Mouse (Mus musculus) frontal cortex, postnatal 10 days (tissue): ENCODE measurements around the gene Slc34a3.

Source experiments
- DNase-seq, 2 experiments: peaks; one replicate each; pipeline ENCODE4 v3.0.0; 2022; ENCODE audit warnings: low spot score in 2 of 2, mixed read lengths in 1 of 2

The Slc34a3 gene

DNA sequence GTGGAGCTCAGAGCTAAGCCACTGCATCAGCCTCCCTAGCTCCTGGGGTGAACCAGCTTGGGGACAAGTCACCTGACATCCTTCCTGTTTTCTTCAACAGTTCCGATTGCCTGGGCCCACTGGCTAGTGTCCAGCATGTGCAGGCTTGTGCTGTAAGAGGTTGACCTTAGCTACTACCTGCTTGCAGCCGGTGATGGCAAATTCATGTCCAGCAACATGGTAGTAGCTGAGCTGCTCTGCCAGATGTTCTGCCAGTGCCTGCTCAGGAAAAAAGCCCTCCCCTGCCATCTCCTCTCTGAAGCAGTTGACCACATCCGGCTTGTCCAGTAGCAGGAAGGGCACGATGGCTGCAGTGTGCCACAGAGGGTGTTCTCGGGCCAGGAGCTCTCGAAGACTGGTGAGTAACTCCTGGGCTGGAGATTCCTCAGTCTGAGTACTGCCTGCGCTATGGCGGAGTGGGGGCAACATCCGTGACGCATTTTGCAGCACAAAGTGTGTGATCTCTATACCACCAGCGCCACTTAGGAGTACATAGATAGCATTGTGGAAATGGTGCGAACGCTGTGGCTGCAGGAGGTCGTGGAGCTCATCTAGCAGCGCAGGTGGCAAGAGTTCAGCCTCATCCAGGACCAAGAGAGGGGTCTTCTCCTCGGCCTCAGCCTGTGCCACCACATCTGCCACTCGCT is 39.5 kb downstream of the Slc34a3 start:
- no peak for DNase-seq

DNA sequence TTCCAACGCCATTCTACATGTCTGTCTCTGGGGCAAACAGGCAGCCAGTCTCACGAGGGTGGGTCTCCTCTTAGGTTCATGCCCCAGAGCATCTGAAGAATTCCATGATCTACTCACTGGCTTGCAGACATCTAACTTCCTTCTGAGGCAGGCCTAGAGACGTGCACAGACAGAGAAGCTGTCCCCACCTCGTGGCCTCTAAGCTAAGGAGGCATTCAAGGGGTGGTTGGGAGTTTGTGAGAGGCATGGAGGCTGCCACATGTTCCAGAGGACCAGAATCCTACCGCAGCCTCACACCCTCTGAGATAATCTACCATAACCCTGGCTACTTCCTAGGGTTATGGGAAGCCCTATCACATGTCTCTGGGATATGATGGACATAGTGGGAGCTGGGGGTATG is 40.2 kb downstream of the Slc34a3 start:
- DNase-seq, result no peak

DNA sequence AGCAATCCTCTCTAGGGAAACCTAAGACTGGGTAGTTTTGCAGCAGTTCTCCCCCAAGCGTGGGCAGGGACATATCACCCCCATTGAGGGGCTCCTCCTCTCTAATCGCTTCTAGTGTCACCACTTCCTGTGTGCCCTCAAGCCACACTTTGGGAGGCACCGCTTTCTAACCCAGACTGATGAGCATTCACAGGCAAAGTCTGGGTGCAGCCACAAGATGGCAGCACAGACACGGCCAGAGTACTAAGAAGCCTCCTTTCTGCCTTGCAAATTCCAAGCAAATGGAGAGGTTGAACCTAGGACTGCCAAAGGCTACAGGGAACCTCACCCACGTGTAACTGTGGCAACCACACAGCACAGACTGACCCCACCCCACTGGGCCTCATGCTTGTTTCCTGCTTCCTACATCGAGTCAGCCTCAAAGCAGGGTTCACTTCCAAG is 40.8 kb downstream of the Slc34a3 start:
- DNase-seq, result peak; percentile 69 to 75

DNA sequence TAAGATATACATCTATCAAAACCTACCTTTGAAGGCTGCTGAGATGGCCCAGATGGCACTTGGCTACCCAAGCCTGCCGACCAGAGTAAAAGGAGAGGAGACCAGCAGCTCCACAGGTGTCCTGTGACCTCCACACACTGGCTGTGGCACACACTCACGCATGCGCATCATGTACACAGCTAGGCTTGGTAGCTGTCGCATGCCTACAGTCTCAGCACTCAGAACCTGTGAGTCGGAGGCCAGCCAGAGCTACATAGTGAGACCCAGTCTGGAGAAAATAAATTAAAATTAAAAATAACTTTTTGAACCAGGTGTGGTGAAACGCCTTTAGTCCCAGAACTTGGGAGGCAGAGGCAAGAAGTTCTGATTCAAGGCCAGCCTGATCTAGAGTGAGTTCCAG is 46.3 kb downstream of the Slc34a3 start:
- DNase-seq, result no peak

DNA sequence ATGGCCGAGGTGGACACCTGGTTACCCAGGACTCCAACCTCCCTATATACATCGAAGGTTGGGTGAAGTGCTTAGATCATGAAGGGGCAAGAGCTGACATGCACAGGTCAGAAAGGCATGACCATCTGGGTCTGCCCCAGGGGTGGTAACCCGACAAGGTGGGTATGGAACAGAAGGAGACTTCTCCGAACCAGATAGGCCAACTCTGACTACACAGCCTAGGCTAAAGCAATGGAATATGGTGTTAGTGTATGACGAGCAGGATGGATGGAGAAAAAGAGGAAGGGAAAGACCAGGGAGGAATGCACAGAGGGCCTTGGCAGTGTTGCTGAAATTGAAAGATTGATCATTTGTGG is 47.6 kb downstream of the Slc34a3 start:
- no peak for DNase-seq

DNA sequence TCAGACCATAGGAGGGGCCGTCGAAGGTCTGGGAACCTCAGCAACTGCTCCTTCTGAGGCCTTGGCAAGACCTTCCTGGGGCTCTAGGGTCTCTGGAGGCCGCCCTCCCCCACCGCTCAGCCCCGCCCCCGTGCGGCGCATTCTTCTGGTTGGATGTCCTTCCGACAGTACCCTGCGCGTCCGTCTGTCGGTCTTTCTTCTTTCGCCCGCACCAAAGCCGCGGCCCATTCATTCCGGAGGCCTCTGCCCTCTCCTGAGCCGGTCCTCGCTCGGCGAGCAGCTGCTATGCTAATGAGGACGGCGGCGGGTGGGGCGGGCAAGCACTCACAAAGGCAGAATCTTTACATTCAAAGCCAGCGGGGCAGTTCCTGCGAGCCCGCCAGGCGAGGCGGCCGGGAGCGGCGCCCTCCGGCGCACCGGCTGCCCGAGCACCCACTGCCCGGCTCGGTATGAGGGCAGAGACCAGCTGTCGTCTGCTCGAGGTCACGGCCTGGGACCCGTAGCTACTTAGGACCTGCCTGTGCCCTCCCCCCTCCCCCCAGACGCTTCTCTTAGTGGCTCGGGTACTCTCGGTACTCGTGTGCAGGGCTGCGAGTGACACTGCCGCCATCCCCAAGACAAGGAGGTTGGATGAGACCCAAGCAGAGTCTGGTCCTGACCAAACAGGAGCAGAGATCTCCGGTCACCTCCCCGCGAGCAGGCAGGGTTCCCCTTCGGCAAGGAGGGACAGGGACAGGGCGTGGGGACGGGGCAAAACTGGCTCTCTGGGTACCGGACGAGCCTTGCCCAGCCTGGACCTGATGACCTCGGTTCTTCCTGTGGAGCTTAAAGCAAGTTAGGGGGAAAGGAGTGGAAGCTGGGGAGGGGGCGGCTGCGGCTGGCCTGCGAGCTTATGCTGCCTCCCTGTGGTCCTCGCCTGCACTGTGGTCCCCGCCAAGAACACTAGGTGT is 48.3 kb downstream of the Slc34a3 start:
- DNase-seq, result peak; percentile 67 to 68

DNA sequence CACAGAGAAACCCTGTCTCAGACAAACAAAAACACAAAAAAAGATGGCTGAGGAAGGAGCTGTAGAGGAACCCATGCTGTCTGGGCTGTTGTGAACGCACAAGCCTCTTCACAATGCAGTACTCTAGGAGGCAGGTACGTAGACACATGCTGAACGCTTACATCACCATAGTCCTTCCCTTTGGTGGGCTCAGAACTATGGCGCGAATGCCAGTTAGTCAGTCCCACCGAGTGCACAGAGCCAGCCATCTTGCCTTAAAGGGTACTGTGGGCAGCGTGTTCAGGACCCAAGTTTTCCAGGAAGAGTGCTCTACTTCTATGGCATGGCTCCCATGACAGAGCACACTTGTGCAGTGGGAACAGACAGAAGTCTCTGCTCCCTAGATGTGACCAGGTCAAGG is 49.7 kb downstream of the Slc34a3 start:
- no peak for DNase-seq

DNA sequence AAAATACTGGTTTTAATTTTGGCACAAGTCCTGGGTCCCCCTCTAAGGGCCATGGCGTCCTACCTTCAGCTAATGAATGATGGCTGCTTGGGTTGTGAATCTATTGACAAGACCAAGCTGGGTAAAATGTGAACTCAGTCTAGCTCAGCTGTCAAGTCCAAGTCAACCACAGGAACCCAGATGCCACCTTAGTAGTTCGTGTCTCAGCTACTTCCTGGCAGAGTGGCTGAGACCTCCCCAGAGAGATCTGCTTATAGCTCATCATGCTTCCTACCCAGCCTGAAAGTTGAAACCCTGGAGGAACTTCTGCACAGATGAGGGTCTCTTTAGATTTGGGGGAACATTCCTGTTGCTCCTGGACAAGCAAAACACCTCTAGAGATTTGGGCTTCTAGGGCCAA is 50.8 kb downstream of the Slc34a3 start:
- no peak for DNase-seq

DNA sequence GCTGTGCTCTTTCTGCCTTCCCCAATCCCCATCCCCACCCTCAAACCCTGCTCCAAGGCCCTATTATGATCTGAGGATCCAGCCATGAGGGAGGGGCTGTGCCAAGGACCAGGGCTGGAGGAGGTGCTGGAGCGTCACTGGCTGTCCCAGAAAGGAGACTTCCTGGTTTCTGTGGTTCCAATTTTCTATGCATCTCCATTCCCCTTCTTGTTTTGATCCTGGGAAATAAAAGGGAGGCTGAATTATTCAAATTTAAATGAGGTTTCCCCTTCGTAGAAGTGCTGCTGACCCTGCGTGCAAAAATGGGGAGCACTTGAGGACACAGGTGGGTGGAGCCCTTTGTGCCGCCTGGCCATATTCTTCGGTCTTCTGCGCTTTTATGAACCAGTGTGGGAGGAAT is 51.5 kb downstream of the Slc34a3 start:
- DNase-seq, result no peak

DNA sequence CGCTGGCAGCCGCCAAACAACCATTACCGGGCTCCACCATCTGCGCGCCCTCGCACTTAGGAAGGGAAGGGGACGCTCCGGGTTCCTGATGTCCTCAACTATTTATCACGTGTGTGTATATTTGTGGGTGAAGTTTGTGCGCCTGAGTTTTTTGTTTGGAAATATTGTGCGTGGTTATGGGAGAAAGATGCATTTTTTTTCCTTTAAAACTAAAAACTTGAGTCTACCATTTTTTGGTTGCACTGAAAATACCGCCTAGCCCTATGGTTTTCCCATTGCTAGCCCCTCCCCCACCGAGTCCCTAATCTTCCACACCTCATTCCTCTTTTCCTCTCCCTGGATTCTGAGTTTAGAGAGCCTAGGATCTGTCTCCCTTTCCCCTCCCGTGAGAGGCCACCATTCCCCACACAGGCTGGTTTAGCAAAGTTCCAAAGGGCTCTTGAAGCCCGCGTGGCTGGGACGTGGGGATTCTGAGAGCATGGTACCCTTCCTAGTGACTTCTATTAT is 52.2 kb downstream of the Slc34a3 start:
- no peak for DNase-seq

DNA sequence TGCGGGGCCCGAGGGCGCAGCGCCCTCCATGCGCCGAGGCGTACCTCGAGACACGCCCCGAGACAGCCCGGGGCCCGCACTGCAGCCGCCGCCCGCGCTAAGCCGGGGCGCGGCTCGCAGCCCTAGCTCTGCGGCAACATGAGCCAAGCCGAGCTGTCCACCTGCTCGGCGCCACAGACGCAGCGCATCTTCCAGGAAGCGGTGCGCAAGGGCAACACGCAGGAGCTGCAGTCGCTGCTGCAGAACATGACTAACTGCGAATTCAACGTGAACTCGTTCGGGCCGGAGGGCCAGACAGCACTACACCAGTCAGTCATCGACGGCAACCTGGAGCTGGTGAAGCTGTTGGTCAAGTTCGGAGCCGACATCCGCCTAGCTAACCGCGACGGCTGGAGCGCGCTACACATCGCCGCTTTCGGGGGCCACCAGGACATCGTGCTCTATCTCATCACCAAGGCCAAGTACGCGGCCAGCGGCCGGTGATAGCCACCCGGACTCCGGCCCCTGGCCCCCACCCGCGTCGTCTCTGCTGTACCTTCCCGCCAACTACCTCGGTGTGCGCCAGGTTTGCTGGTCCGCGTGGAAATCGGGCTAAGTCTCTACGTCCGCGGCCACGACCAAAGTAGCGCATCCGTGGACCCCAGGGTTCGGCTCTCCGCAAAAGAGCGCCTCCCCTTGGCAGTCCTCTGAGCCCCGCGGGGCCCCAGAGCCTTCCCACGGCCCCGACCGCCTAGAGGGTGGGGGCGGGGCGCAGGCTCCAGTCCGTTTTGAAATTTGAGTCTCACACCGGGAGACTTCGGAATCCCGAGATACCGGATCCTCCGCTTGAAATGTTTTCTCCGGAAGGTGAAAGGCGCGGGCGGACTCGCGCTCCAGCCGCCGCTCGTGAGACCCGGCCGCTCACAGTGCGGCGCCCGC is 52.9 kb downstream of the Slc34a3 start:
- peak in 1 of 2 experiments; percentile 54 for DNase-seq

DNA sequence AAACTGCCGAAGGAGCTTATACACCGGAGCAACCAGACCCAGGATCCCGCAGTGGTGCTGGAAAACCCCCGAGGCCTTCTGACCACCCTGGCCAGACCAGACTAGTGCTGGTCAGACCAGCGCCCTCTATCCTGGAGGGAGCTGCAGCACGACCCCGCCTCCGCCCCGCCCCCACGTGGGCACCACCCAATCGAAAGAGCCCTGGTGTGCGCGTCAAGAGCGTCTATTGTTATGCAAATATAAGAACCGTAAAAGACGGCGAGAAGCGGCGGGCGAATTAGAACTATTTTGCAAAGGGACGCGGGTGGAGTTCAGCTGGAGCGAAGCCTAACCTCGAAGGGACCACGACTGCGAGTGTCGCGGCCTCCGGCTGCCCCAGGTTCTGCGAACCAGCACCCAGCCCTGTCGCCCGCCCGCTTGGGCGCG is 53.7 kb downstream of the Slc34a3 start, which contains the start of gene Nrarp:
TSS of gene Nrarp (plus strand) at position 281 of the 426 bp plus-strand sequence.
- peak; percentile 94 to 96 for DNase-seq

DNA sequence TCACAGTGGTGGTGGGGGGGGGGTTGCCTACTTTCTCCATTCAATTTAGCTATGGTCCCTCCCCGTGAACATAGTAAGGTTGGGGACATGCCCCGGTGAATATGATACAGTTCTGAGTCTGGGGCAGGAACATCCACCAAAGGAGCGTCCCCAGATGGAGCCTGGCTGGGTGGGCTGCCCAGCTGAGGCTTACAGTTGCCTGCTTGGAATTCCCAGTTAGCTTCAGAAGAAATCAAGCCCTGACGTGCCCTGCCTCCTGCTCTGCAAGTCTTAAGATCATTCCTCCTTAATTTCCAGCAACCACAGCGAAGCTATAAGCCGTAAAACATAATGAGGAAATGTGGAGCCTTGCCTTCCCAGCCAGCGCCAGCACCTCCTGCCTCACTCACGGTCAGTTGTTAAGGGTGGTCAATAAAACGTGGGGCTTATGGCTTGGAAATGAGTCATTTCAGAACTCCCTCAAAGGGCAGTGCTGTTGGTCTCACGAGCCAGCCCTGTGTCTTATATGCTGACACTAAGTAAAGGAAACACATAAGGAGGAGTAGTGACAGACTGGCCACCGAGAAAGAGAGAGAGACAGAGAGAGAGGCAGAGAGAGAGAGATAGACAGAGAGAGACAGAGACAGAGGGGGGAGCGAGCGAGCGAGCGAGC is 54.5 kb downstream of the Slc34a3 start:
- DNase-seq, result no peak
